Mouse (Mus musculus) urinary bladder, postnatal 4 days (tissue): Measurements from ENCODE around the gene Per3.

Experiments used
- DNase-seq, 2 experiments: peaks; one replicate each; pipeline ENCODE4 v3.0.0; 2021 to 2022; ENCODE audit warnings: low spot score in 2 of 2

Gene Per3

GRCm38 (mm10) chr4:151044037-151044943, at the start of gene Per3:
Per3 (minus strand) TSS chr4:151044665.
- peak; percentile 98 to 99 for DNase-seq

- no peak for DNase-seq
Observed at GRCm38 (mm10) chr4:151089270-151089669, 44.8 kb upstream of the Per3 start, which contains the start of gene Gm13090. Gm13090 (plus strand) TSS chr4:151089570.

GRCm38 (mm10) chr4:151088819-151089218, 44.4 kb upstream of the Per3 start:
- no peak for DNase-seq

- DNase-seq = no peak
Observed at GRCm38 (mm10) chr4:151087358-151087757, 42.9 kb upstream of the Per3 start.

- no peak for DNase-seq
Observed at GRCm38 (mm10) chr4:151083027-151083426, 38.6 kb upstream of the Per3 start.

GRCm38 (mm10) chr4:151081977-151082376, 37.5 kb upstream of the Per3 start:
- DNase-seq = no peak

- DNase-seq = no peak
Observed at GRCm38 (mm10) chr4:151081355-151081754, 36.9 kb upstream of the Per3 start.

- no peak for DNase-seq
Observed at GRCm38 (mm10) chr4:151074817-151075216, 30.4 kb upstream of the Per3 start.

- peak; percentile 49 to 79 for DNase-seq
Observed at GRCm38 (mm10) chr4:151073108-151073744, 28.8 kb upstream of the Per3 start.

GRCm38 (mm10) chr4:151070962-151071361, 26.5 kb upstream of the Per3 start:
- no peak for DNase-seq

- DNase-seq = no peak
Observed at GRCm38 (mm10) chr4:151068751-151069150, 24.3 kb upstream of the Per3 start.

- DNase-seq = no peak
Observed at GRCm38 (mm10) chr4:151059566-151059965, 15.1 kb upstream of the Per3 start.

GRCm38 (mm10) chr4:151058634-151059033, 14.2 kb upstream of the Per3 start:
- no peak for DNase-seq

GRCm38 (mm10) chr4:151057347-151058321, 13.2 kb upstream of the Per3 start, which contains the start of gene Vamp3:
Vamp3 (minus strand) TSS chr4:151057963.
- DNase-seq = peak; percentile 98 to 99

GRCm38 (mm10) chr4:151051162-151051561, 6.7 kb upstream of the Per3 start:
- DNase-seq = no peak

- no peak for DNase-seq
Observed at GRCm38 (mm10) chr4:151046524-151046923, 2.1 kb upstream of the Per3 start.

- no peak for DNase-seq
Observed at GRCm38 (mm10) chr4:151044944-151045570, 592 bp upstream of the Per3 start.

GRCm38 (mm10) chr4:151043281-151043680, 1.2 kb downstream of the Per3 start:
- DNase-seq = no peak

GRCm38 (mm10) chr4:151041506-151041905, 3.0 kb downstream of the Per3 start:
- DNase-seq = no peak

- DNase-seq = no peak
Observed at GRCm38 (mm10) chr4:151037800-151038199, 6.7 kb downstream of the Per3 start.

- DNase-seq = no peak
Observed at GRCm38 (mm10) chr4:151036521-151036920, 7.9 kb downstream of the Per3 start.
